In genomic region chr6:80019189-80019860, GRCm38 (mm10) we compare ENCODE assay signal across 9 mouse cellular contexts. TPM values are rescaled to one million over a fixed set of nuclear protein-coding genes. Genes with fewer than 3 reads are reported as not detected.
DNase-seq lines count a peak whose midpoint lies in the region; ATAC-seq lines count a peak whose summit lies in the region.
"Had no signal": no experiment of that assay in that cellular context is flagged by ENCODE, and none has a peak within 500 bp of the region (broad histone marks: within the 10 kb centered on the region; RNA-seq: fewer than 3 reads in every experiment).

No protein-coding gene starts in this region.

- 9% methylated on average over 14 of the region's 14 CpGs for WGBS in liver, embryonic 12.5 days (ENCODE audit: insufficient replicate concordance)
- WGBS in forebrain, embryonic 13.5 days: 4% methylated on average over 13 of the region's 14 CpGs
- WGBS in limb, embryonic 10.5 days: 2% methylated on average over 14 of the region's 14 CpGs

- no peak for DNase-seq in liver
- DNase-seq in limb, embryonic 10.5 days (ENCODE audit: low spot score): no peak
- DNase-seq in right cerebral cortex, postnatal 10 days (ENCODE audit: low spot score in 2 of 2): peak; percentile 25 to 34
- DNase-seq in urinary bladder, postnatal 10 days (ENCODE audit: low spot score): no peak
- DNase-seq in spleen, adult 12 weeks (ENCODE audit: low spot score): no peak
- no peak for DNase-seq in layer of hippocampus, adult 11-12 months (ENCODE audit: low spot score)
- DNase-seq: heart, adult 18-20 months had no signal

- peak overlapping the region; percentile 33 for H3K4me2 ChIP-seq in liver, embryonic 12.5 days
- peak overlapping the region; percentile 70 for H3K4me2 ChIP-seq in forebrain, embryonic 13.5 days

- H3K4me1 ChIP-seq in liver, embryonic 12.5 days: no peaks in the 10 kb centered on the region
- H3K4me1 ChIP-seq in forebrain, embryonic 13.5 days: 0 out of 2 replicates have a peak, but pooled peaks cover 5% of the 10 kb centered on the region
- H3K4me1 ChIP-seq in limb, embryonic 10.5 days: peaks cover 15% of the 10 kb centered on the region

- no peak overlapping the region for H3K4me3 ChIP-seq in liver, embryonic 12.5 days
- peak overlapping the region; percentile 48 for H3K4me3 ChIP-seq in forebrain, embryonic 13.5 days
- peak overlapping the region; percentile 45 for H3K4me3 ChIP-seq in limb, embryonic 10.5 days

- no peak for ATAC-seq in liver, embryonic 12.5 days
- ATAC-seq in forebrain, embryonic 13.5 days: peak; percentile 66

- no peaks in the 10 kb centered on the region for H3K9me3 ChIP-seq in liver, embryonic 12.5 days (replicated peaks)
- no peaks in the 10 kb centered on the region for H3K9me3 ChIP-seq in forebrain, embryonic 13.5 days (replicated peaks)
- H3K9me3 ChIP-seq in limb, embryonic 10.5 days (replicated peaks): no peaks in the 10 kb centered on the region

- no peaks in the 10 kb centered on the region for H3K27me3 ChIP-seq in liver, embryonic 12.5 days (replicated peaks)
- no peaks in the 10 kb centered on the region for H3K27me3 ChIP-seq in forebrain, embryonic 13.5 days
- H3K27me3 ChIP-seq in limb, embryonic 10.5 days (ENCODE audit: low read depth, poor library complexity, severe bottlenecking): no peaks in the 10 kb centered on the region

- no peaks in the 10 kb centered on the region for H3K36me3 ChIP-seq in liver, embryonic 12.5 days
- H3K36me3 ChIP-seq in forebrain, embryonic 13.5 days (ENCODE audit: poor library complexity, severe bottlenecking): peaks cover 7% of the 10 kb centered on the region; the same call in 1 of the 2 replicates
- H3K36me3 ChIP-seq in limb, embryonic 10.5 days: no peaks in the 10 kb centered on the region

- no peak overlapping the region for H3K27ac ChIP-seq in liver, embryonic 12.5 days
- H3K27ac ChIP-seq in forebrain, embryonic 13.5 days: no peak overlapping the region; the same call in 1 of the 2 replicates
- H3K27ac ChIP-seq in limb, embryonic 10.5 days: no peak overlapping the region

- no peak overlapping the region for H3K9ac ChIP-seq in liver, embryonic 12.5 days
- peak overlapping the region; percentile 65 for H3K9ac ChIP-seq in forebrain, embryonic 13.5 days

RNA-seq across cellular contexts. Expression of gene Lrrtm4, which starts 0.6 kb away (rescaled TPM):
- 0.06 TPM in 1 of 2 replicates, not detected in the other for polyA plus RNA-seq in liver, embryonic 12.5 days (2016; fragmentation: Nextera tagmentation; extraction: Ambion mirVana)
- 7.9 and 8.7 TPM in 2 replicates for polyA plus RNA-seq in forebrain, embryonic 13.5 days (2015; fragmentation: Nextera tagmentation; extraction: Ambion mirVana)
- polyA plus RNA-seq in limb, embryonic 10.5 days (2016; fragmentation: Nextera tagmentation; extraction: Ambion mirVana): 1.9 and 2.3 TPM in 2 replicates

Comparison
In these comparisons a context has a peak if more than half of its experiments do, and no peak if none do; other contexts are left out.
1. DNase-seq: peak in right cerebral cortex, postnatal 10 days (2 of 2); none in liver (single experiment), limb, embryonic 10.5 days (single experiment), urinary bladder, postnatal 10 days (single experiment), spleen, adult 12 weeks (single experiment) and layer of hippocampus, adult 11-12 months (single experiment).